Mouse (Mus musculus): Measurements from ENCODE around the gene Dpp6.
A peak's percentile ranks its signal among the peaks of the same experiment; 100 is the strongest.

The Dpp6 gene

GRCm38 (mm10) chr5:27066837-27067236 lies 249.8 kb downstream of the Dpp6 start:
- DNase-seq, result no peak

- DNase-seq, result peak; percentile 48 to 52
Measured at GRCm38 (mm10) chr5:27075131-27075591, 258.2 kb downstream of the Dpp6 start.

- no peak for DNase-seq
Measured at GRCm38 (mm10) chr5:27076046-27076445, 259.0 kb downstream of the Dpp6 start.

GRCm38 (mm10) chr5:27077821-27078220 lies 260.8 kb downstream of the Dpp6 start:
- no peak for DNase-seq

DNA sequence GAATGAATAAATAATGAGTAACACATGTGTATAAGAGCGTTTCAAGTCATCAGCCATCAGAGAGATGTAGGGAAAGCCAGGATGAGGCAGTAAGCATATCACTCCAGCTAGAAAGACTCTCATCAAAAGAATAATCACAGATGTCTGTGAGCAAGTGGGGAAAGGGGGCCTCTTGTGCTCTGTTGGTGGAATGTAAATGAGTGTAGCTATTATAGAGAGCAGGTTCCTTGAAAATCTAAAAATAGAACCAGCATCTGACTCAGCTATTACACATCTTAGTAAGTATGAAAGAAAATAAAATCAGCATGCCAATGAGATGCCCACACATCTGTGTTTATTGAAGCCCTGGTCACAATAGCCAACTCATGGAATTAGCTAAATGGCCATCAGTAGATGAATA lies 264.3 kb downstream of the Dpp6 start:
- no peak for DNase-seq

- no peak for DNase-seq
Measured at GRCm38 (mm10) chr5:27083762-27084161, 266.8 kb downstream of the Dpp6 start.

- no peak for DNase-seq
Measured at GRCm38 (mm10) chr5:27108221-27108620, 291.2 kb downstream of the Dpp6 start.

- DNase-seq, result no peak
Measured at GRCm38 (mm10) chr5:27122479-27122878, 305.5 kb downstream of the Dpp6 start.

- DNase-seq, result no peak
Measured at GRCm38 (mm10) chr5:27122944-27123343, 305.9 kb downstream of the Dpp6 start.

- no peak for DNase-seq
Measured at GRCm38 (mm10) chr5:27126034-27126433, 309.0 kb downstream of the Dpp6 start.

- DNase-seq, result no peak
Measured at GRCm38 (mm10) chr5:27133196-27133595, 316.2 kb downstream of the Dpp6 start.

GRCm38 (mm10) chr5:27134436-27135005 lies 317.5 kb downstream of the Dpp6 start:
- no peak for DNase-seq

DNA sequence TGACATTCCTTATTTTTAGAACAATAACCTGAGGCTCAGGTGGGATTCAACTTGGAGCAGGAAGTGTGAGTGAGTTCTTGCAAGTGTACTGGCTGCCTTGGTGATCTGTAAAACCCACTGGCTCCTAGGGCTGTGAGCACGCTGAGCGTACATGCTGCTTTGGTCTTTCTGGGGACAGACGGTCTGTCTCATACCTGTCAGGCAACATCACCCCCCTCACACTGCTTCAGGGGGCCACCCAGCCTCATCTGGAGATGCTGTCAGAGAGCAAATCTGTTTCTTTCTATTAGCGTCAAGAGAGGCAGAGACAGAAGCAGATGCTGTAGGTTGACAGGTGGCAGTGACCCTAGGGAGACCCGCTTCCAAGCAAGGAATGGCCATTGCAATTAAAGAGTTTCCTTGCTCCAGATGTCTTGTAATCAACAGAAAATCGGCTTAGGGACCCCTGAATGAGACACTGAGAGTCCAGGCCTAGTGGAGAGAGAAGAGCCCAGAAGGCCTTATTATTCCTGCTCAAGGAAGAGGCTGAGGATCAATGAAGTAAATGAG lies 330.5 kb downstream of the Dpp6 start:
- DNase-seq, result no peak

DNA sequence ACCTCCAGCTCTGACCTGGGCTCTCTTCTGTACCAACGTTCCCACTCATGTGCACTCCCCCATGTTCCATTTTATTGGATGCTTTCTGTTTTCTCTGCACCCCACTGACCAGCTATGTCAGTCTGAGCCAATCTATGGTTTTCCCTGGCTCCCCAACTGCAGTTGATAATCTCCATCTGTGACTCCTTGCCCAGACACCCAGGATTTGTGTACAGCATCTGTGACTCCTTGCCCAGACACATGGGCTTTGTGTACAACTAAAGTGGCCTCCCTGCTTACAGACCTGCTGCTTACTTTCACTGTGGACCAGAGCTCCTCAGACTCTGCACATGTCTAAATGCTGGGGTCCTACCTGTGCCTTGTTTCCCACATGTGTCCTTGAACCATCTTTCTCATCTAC lies 334.0 kb downstream of the Dpp6 start:
- DNase-seq, result no peak

DNA sequence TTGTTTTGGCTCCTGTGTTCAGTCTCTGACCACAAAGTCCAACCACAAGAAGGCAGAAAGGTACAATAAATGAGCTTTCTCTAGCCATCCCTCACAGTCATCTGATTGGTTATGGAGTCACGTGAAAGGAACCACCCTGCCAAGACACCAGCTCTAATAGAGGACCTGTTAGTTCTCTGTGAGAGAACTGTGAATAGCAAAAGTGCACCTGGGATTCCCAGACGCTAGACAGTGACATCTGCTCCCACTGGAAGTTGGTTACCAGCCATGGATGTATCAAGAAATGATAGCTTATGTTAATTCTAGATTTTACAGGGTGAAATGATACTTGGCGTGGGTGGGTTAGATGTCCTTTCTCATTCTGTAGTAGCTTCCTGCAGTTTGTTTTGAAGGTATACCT lies 338.7 kb downstream of the Dpp6 start:
- no peak for DNase-seq

GRCm38 (mm10) chr5:27156366-27156765 lies 339.4 kb downstream of the Dpp6 start:
- DNase-seq, result no peak

- DNase-seq, result no peak
Measured at GRCm38 (mm10) chr5:27161122-27161645, 344.2 kb downstream of the Dpp6 start.

- DNase-seq, result no peak
Measured at GRCm38 (mm10) chr5:27168550-27168949, 351.5 kb downstream of the Dpp6 start.

GRCm38 (mm10) chr5:27184963-27185362 lies 368.0 kb downstream of the Dpp6 start:
- no peak for DNase-seq

GRCm38 (mm10) chr5:27191242-27191969 lies 374.4 kb downstream of the Dpp6 start:
- DNase-seq, result no peak

- DNase-seq, result no peak
Measured at GRCm38 (mm10) chr5:27194157-27194556, 377.2 kb downstream of the Dpp6 start.

DNA sequence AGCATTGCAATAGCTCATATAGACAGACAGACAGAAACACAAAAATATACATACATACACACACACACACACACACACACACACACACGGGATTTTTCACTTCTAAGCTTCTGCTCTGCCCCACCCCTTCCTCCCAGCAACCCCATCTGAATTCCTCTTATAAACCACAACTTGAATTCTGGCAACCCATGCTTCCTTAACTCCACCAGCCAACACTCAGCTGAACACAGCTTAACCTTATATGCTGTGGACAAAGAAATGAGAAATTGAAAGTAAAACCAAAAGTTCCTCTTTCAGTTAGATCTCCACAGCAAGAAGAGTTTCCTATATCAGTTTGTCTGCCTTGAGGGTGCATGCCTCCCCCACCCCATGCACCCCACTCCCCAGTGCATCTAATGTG lies 378.0 kb downstream of the Dpp6 start:
- no peak for DNase-seq

GRCm38 (mm10) chr5:27200581-27201341 lies 383.8 kb downstream of the Dpp6 start:
- DNase-seq, result no peak
